Comparison of ENCODE assay signal across 9 mouse cellular contexts in the genomic region with DNA sequence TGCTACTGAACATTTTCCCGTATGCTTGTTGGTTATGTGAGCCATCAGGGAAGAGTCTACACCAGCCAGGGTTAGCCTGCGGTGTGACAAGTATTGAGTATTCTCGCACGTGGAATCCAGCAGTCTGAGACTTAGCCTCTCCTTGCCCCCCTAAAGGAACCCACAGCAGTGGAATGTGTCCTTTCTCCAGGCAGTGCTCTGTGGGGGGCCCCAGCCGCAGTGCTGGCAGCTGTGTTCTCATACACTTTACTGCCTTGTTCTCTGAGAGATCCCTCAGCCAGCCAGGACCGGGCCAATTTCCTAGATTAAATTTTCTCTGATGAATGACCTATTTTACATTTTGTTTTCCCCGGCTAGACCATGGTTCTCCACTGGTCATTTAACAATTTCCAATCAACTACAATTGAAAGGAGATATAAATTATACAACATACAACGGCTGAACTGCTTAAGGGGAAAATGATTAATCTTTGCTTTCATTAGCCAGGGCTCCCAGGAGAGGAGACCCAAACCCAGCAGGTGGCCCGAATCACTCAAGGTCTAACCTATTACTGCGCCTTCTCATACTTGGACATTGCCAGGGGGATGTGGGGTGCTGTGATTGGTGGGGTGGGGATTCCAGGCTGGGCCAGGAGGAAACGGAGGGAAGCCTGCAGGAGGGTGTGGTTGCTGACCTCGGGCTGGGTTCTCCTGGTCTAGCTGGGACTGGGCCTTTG. TPM values are rescaled to one million over a fixed set of nuclear protein-coding genes. Genes with fewer than 3 reads are reported as not detected.
A peak's percentile ranks its signal among the peaks of the same experiment; 100 is the strongest.
DNase-seq lines count a peak whose midpoint lies in the region; ATAC-seq and TF ChIP-seq lines count a peak whose summit lies in the region.
"Had no signal": no experiment of that assay in that cellular context is flagged by ENCODE, and none has a peak within 500 bp of the region (broad histone marks: within the 10 kb centered on the region; RNA-seq: fewer than 3 reads in every experiment).

No protein-coding gene starts in this region.

- H3K9me3 ChIP-seq in limb, embryonic 13.5 days = no peaks in the 10 kb centered on the region

- WGBS in limb, embryonic 13.5 days = 26% methylated on average over 12 of the region's 12 CpGs

- H3K36me3 ChIP-seq in limb, embryonic 13.5 days = peaks cover 23% of the 10 kb centered on the region

- no peaks in the 10 kb centered on the region for H3K27me3 ChIP-seq in limb, embryonic 13.5 days

- H3K4me2 ChIP-seq in limb, embryonic 13.5 days (replicated peaks) = no peak overlapping the region

- intact Hi-C loops in left cerebral cortex, postnatal 4 days (cut with DNase I) = no loop called here
- intact Hi-C loops in left cerebral cortex, adult 2 months (cut with DNase I) = no loop called here

- no peak overlapping the region for H3K27ac ChIP-seq in left cerebral cortex, adult 2 months
- H3K27ac ChIP-seq in limb, embryonic 13.5 days = peak overlapping the region; percentile 29; the same call in 1 of the 2 replicates
- H3K27ac ChIP-seq: liver, embryonic 14.5 days had no signal

- TF ChIP-seq CTCF in left cerebral cortex, adult 2 months (IDR thresholded peaks at IDR 0.05) = no peak

- no peak overlapping the region for H3K9ac ChIP-seq in limb, embryonic 13.5 days
- H3K9ac ChIP-seq: liver, embryonic 14.5 days had no signal

- H3K4me1 ChIP-seq in limb, embryonic 13.5 days = peaks cover 38% of the 10 kb centered on the region

- H3K4me3 ChIP-seq in left cerebral cortex, adult 2 months = no peak overlapping the region
- H3K4me3 ChIP-seq in limb, embryonic 13.5 days = no peak overlapping the region

- peak; percentile 36 for DNase-seq in left cerebral cortex, postnatal 4 days
- DNase-seq in left cerebral cortex, adult 2 months (ENCODE audit: extremely low spot score in 1 of 2, low spot score in 2 of 2) = no peak
- DNase-seq in fibroblast of lung, adult 2 months (ENCODE audit: low read depth) = peak; percentile 82
- no peak for DNase-seq in lung, postnatal 25 days (ENCODE audit: low spot score)
- DNase-seq in ovary, postnatal 14 days (ENCODE audit: low spot score) = no peak
- DNase-seq: adrenal gland, adult 2 months had no signal

- peak; percentile 67; the same call in 1 of the 2 replicates for ATAC-seq in limb, embryonic 13.5 days (ENCODE audit: low FRiP score, low read depth)
- ATAC-seq in monocyte, adult 5-6 weeks (replicated peaks; ENCODE audit: insufficient number of reproducible peaks, low FRiP score, low TSS enrichment, poor library complexity, severe bottlenecking) = no peak

RNA-seq across cellular contexts. Expression of gene Cd9, which starts 38.6 kb away (rescaled TPM):
- 10 to 100 TPM; 53.1 to 56.4 TPM for total RNA-seq in left cerebral cortex, postnatal 4 days (2021)
- total RNA-seq in left cerebral cortex, adult 2 months (2021) = 10 to 100 TPM; 39.6 to 40.7 TPM
- 157 and 174 TPM in 2 replicates for polyA plus RNA-seq in limb, embryonic 13.5 days (2015; fragmentation: Nextera tagmentation; extraction: Ambion mirVana)
- 490 to 606 TPM (median 578 TPM) in 3 replicates for total RNA-seq in monocyte, adult 5-6 weeks (2017)

Comparison
In these comparisons a context has a peak if more than half of its experiments do, and no peak if none do; other contexts are left out.
1. DNase-seq: peak in left cerebral cortex, postnatal 4 days (single experiment) and fibroblast of lung, adult 2 months (single experiment); none in left cerebral cortex, adult 2 months (0 of 2), lung, postnatal 25 days (single experiment) and ovary, postnatal 14 days (single experiment).